Mouse (Mus musculus): ENCODE measurements at regions not wholly inside any gene's neighbourhood (a gene's known extent, or its start where the extent isn't known, plus 50 kb on each side); places are given as distances from the start of the nearest gene placed in this dataset.

DNA sequence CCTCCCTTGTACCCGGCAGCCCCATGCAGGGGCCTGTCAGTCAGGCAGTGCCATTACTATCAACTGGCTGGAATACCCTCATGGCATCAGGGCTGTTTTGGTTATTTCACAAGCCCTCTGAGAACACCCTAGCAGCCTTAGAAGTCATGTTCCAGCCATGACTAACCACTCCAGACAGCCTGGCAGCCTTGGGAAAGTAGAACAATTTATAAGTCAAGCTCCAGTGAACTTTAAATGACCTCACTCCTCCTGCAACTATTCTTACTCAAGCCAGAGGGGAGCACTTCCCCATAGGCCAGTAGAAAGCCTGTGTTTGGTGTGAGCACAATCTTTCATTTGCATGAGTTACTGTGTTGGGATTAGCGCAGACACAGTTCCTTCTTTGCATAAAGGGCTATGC, 99.3 kb upstream of the Smad1 start:
- H3K27ac ChIP-seq (ENCODE audit: insufficient read depth, low read length) = no peak overlapping the region
- TF ChIP-seq CTCF (IDR thresholded peaks at IDR 0.05; ENCODE audit: borderline replicate concordance, insufficient read depth, low read length) (no peak), POLR2A (IDR thresholded peaks at IDR 0.05; ENCODE audit: low read depth, low read length) (no peak)
- no peak overlapping the region for H3K4me3 ChIP-seq (ENCODE audit: insufficient read depth, low read length)
- peaks cover 13% of the 10 kb centered on the region for H3K4me1 ChIP-seq (ENCODE audit: control insufficient read depth, insufficient read depth, low read length)

DNA sequence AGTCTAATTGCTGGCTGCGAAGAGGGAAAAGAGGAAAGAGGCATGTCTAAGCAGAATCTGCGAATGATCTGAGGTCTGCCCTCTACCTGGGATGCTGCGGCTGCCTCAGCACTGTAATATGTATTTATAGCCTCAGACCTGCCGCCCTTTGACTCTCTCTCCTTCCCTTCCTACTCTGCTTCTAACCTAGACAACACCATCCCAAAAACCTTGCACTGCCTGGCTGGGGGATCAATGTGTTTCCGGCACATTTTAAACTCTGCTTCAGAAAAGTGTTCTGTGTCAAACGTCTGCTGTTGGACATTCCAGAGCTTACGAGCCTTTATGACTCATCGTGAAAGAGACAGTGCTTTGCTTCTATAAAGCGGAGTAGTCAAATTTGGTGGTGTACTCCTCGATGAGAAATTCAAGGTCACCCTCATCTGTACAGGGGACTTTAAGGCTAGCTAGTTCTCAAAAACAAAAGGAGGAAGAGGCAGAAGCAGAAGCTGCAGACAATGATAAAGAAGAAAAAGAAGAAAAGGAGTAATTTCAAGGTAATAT, 91.9 kb upstream of the Smad1 start:
- no peak overlapping the region for H3K4me3 ChIP-seq (ENCODE audit: insufficient read depth, low read length)
- H3K27ac ChIP-seq (ENCODE audit: insufficient read depth, low read length) = no peak overlapping the region
- TF ChIP-seq POLR2A (IDR thresholded peaks at IDR 0.05; ENCODE audit: low read depth, low read length) = no peak
- no peak for TF ChIP-seq CTCF (IDR thresholded peaks at IDR 0.05; ENCODE audit: borderline replicate concordance, insufficient read depth, low read length)
- peaks cover 5% of the 10 kb centered on the region for H3K4me1 ChIP-seq (ENCODE audit: control insufficient read depth, insufficient read depth, low read length)

DNA sequence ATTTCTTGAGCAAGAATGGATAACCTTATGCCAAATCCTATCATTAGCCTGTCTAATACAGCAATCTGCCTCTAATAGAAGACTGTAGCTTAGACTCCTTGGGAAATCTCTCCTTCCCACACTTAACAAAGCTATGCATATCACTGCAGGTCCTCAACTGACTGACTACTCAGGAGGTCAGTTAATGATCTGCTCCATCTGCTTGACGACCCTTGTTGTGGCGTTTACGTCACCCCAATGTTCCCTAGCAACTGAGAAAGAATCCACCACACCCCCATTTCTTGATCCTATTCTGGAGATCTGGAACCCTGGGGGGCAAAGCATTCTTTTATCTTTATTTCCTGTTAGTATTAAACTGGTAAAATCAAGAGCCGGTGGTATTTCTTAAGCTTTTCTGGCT, 91.4 kb upstream of the Smad1 start:
- Histone ChIP-seq H3K4me1 (ENCODE audit: control insufficient read depth, insufficient read depth, low read length) (peaks cover 5% of the 10 kb centered on the region), H3K27ac (ENCODE audit: insufficient read depth, low read length) (no peak overlapping the region), H3K4me3 (ENCODE audit: insufficient read depth, low read length) (no peak overlapping the region)
- TF ChIP-seq POLR2A (IDR thresholded peaks at IDR 0.05; ENCODE audit: low read depth, low read length) = no peak
- no peak for TF ChIP-seq CTCF (IDR thresholded peaks at IDR 0.05; ENCODE audit: borderline replicate concordance, insufficient read depth, low read length)

DNA sequence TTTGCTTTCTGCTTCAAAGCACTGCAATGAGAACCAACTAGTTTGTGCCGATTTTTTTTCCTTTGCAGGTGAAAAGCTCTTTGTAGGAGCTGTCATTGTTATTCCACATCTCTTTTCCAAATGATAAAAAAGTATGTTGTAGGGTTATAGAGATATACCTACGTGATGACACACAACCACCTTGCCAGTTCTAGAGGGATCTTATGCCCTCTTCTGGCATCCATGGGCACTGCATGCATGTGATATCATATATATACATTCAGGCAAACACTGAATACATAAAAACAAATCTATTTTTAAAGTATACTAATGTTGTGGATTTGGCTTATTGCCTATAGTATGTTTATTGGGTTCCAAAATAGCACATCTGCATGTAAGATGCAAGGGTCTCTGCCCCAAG, 89.5 kb upstream of the Smad1 start:
- H3K27ac ChIP-seq (ENCODE audit: insufficient read depth, low read length) = no peak overlapping the region
- H3K4me3 ChIP-seq (ENCODE audit: insufficient read depth, low read length) = no peak overlapping the region
- H3K4me1 ChIP-seq (ENCODE audit: control insufficient read depth, insufficient read depth, low read length) = peaks cover 5% of the 10 kb centered on the region
- TF ChIP-seq POLR2A (IDR thresholded peaks at IDR 0.05; ENCODE audit: low read depth, low read length) = no peak
- no peak for TF ChIP-seq CTCF (IDR thresholded peaks at IDR 0.05; ENCODE audit: borderline replicate concordance, insufficient read depth, low read length)

DNA sequence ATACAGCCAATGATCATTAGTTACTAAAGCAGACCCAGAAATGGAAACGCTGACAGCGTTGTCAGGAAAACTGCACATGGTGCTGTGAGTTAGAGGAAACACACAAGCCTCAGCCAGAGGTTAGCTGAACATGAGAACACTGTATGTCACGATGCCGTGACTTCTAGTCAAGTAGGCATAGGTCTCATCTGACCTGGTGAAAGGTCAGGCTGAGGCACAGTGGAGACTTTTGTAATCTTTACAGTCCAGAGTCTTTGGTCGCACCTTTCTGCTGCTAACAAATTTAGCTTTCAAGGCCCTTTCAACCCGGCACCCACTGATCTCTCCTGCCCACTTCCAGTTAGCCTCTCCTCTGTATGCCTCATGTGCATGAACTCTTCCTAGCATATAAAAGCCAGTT, 88.3 kb upstream of the Smad1 start:
- Histone ChIP-seq H3K4me1 (ENCODE audit: control insufficient read depth, insufficient read depth, low read length) (peaks cover 5% of the 10 kb centered on the region), H3K4me3 (ENCODE audit: insufficient read depth, low read length) (no peak overlapping the region), H3K27ac (ENCODE audit: insufficient read depth, low read length) (no peak overlapping the region)
- TF ChIP-seq CTCF (IDR thresholded peaks at IDR 0.05; ENCODE audit: borderline replicate concordance, insufficient read depth, low read length) (no peak), POLR2A (IDR thresholded peaks at IDR 0.05; ENCODE audit: low read depth, low read length) (no peak)

DNA sequence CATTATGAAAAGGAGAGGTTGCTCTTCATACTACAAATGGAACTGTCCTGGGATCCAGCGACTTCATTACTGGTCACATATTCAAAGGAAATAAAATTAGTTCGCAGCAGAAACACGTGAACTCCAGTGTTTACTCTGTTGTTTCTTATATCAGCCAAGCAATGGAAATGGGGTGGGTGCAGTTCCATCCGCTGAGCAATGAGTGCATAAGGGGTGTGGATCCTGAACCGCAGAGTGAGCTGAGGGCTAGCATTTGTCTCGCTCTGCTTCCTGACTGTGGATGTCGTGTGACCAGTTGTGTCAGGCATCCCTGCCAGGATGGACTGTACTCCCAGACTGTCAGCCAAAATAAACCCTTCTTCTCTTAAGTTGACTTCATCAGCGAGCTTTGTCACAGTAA, 80.0 kb upstream of the Smad1 start:
- TF ChIP-seq POLR2A (IDR thresholded peaks at IDR 0.05; ENCODE audit: low read depth, low read length) = no peak
- TF ChIP-seq CTCF (IDR thresholded peaks at IDR 0.05; ENCODE audit: borderline replicate concordance, insufficient read depth, low read length) = no peak
- no peaks in the 10 kb centered on the region for H3K4me1 ChIP-seq (ENCODE audit: control insufficient read depth, insufficient read depth, low read length)
- no peak overlapping the region for H3K4me3 ChIP-seq (ENCODE audit: insufficient read depth, low read length)
- H3K27ac ChIP-seq (ENCODE audit: insufficient read depth, low read length) = no peak overlapping the region

DNA sequence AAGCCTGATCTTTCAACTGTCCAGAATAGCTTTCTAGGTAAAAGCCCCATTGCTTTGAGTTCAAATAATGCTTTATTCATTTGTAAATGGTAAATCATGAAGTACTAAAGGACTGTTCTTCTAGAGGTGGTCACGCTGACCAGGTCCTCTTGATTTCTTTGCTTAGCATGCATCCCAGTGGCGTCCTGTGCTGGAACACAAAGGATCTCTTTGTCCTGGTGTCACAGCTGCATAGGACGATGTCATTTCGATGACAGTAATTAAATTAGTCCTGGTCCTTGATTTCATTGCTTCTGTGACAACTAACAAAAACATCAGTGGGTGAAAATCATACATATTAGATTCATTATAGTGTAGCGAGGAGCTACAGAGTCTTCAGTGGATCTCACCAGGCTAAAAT, 76.7 kb upstream of the Smad1 start:
- no peak for TF ChIP-seq CTCF (IDR thresholded peaks at IDR 0.05; ENCODE audit: borderline replicate concordance, insufficient read depth, low read length)
- no peak for TF ChIP-seq POLR2A (IDR thresholded peaks at IDR 0.05; ENCODE audit: low read depth, low read length)
- H3K4me3 ChIP-seq (ENCODE audit: insufficient read depth, low read length) = no peak overlapping the region
- H3K27ac ChIP-seq (ENCODE audit: insufficient read depth, low read length) = no peak overlapping the region
- no peaks in the 10 kb centered on the region for H3K4me1 ChIP-seq (ENCODE audit: control insufficient read depth, insufficient read depth, low read length)

DNA sequence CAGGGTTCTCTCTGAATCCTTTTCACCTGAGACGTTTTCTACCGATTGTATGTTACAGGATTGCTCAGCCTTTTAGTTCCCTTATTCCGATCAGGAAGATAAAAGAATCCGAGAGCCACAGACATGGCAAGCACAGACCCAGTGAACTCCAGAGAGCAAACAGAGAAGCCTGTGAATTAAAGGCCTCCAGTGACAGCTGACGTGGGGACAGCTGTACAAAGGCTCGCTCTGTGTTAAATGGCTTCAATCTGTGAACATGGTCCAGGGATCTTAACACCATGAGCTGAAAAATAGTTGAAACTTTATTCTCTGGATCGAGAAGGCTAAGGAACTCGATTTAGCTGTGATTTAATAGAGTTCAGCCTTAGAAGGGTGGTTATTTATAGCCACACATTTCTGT, 75.4 kb upstream of the Smad1 start:
- Histone ChIP-seq H3K4me3 (ENCODE audit: insufficient read depth, low read length) (no peak overlapping the region), H3K4me1 (ENCODE audit: control insufficient read depth, insufficient read depth, low read length) (no peaks in the 10 kb centered on the region), H3K27ac (ENCODE audit: insufficient read depth, low read length) (no peak overlapping the region)
- no peak for TF ChIP-seq CTCF (IDR thresholded peaks at IDR 0.05; ENCODE audit: borderline replicate concordance, insufficient read depth, low read length)
- TF ChIP-seq POLR2A (IDR thresholded peaks at IDR 0.05; ENCODE audit: low read depth, low read length) = no peak

DNA sequence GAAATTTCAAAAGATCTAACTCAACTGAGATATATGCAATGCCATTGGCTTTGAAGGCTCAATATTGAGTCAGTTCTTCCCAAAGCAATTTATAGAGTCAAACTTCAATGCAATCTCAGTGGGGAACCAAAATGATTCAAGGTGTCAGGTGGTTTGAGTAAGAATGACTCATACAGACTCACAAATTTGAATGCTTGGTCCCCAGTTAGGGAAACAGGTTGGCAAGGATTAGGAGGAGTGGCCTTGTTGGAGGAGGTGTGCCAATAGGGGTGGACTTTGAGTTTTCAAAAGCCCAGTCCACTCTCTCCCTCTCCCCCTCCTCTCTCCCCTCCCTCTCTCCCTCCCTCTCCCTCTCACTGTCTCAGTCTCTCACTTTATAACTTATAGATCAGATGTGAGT, 52.8 kb upstream of the Smad1 start:
- H3K4me1 ChIP-seq (ENCODE audit: control insufficient read depth, insufficient read depth, low read length) = no peaks in the 10 kb centered on the region
- H3K27ac ChIP-seq (ENCODE audit: insufficient read depth, low read length) = no peak overlapping the region
- no peak overlapping the region for H3K4me3 ChIP-seq (ENCODE audit: insufficient read depth, low read length)
- TF ChIP-seq POLR2A (IDR thresholded peaks at IDR 0.05; ENCODE audit: low read depth, low read length) (no peak), CTCF (IDR thresholded peaks at IDR 0.05; ENCODE audit: borderline replicate concordance, insufficient read depth, low read length) (no peak)

DNA sequence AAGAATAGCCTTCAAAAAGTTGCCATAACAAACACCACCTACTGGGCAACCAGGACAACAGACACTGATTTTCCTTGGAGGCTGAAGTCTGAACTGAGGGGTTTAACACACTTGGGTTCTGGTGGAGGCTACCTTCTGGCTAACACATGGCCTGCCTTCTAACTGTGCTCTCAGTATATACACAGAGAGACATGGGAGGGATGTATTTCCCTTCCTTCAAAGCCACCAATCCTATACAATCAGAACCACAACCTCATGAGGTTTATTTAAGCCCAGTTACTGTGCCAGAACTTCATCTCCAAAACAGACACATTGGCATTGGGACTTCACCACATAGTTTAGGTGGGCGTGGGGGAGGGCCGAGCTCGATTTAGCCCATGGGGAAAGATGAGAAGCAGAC, 50.1 kb upstream of the Smad1 start:
- Histone ChIP-seq H3K27ac (ENCODE audit: insufficient read depth, low read length) (no peak overlapping the region), H3K4me3 (ENCODE audit: insufficient read depth, low read length) (no peak overlapping the region), H3K4me1 (ENCODE audit: control insufficient read depth, insufficient read depth, low read length) (no peaks in the 10 kb centered on the region)
- TF ChIP-seq CTCF (IDR thresholded peaks at IDR 0.05; ENCODE audit: borderline replicate concordance, insufficient read depth, low read length) = no peak
- TF ChIP-seq POLR2A (IDR thresholded peaks at IDR 0.05; ENCODE audit: low read depth, low read length) = no peak
